Mouse (Mus musculus): ENCODE results near the gene Smim6.

DNA sequence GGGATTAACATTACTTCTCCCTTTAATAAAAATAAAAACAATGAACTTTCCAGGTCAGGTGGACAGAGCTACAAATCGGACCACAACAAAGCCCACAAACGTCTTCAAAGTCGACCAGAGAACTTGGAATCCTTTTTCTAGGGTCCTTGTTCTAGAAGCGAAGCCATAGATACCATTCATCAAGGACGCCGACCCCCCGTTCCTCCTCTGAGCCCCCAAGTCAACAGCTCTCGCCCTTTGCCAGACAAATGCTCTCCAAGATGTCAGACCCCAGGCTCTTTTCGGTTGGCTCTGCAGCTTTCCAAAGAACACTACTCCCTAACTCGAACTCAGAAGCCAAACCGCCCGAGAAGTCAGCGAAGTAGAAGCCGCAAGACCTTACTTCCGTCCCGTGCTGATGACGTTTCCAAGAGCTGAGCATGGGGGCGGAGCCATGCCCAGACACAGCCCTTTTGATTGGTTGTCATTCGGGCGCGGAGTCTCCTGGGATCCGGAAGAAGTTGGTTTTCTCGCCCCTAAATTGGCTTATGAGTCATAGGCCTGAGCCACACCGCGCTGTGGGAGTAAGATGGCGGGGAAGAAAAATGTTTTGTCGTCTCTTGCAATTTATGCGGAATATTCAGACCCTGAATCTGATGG lies 21.4 kb downstream of the Smim6 start, which contains the start of the genes Sap30bp and Recql5:
- no peak for TF ChIP-seq MAFK (IDR thresholded peaks at IDR 0.05; ENCODE audit: insufficient read depth, low read depth, low read length)
- no peak for TF ChIP-seq CHD2 (IDR thresholded peaks at IDR 0.05; ENCODE audit: low read depth, low read length)
- no peak for TF ChIP-seq ZC3H11A (IDR thresholded peaks at IDR 0.05; ENCODE audit: borderline replicate concordance, low read depth, low read length)
- TF ChIP-seq HCFC1 (IDR thresholded peaks at IDR 0.05; ENCODE audit: borderline replicate concordance, insufficient read depth, low read length): peak; percentile 79
- no peak for TF ChIP-seq ZNF384 (IDR thresholded peaks at IDR 0.05; ENCODE audit: low read depth, low read length)
